Mouse (Mus musculus) CH12.LX (cell line): ENCODE data around the gene 1110017D15Rik. TPM values are rescaled to one million over a fixed set of nuclear protein-coding genes. Genes with fewer than 3 reads are reported as not detected.

Experiments
- DNase-seq: peaks from one replicate; pipeline ENCODE4 v3.0.0-alpha.2; 2013; ENCODE audit errors: extremely low read depth
- H3K27ac ChIP-seq: 2 replicates; pipeline ENCODE4 v1.5.1; 2012; ENCODE audit warnings: low read depth, mild to moderate bottlenecking, control low read depth, moderate library complexity; ENCODE audit not compliant: insufficient read depth
- H3K27me3 ChIP-seq: replicated peaks from 2 replicates; pipeline ENCODE3; 2012; ENCODE audit warnings: inconsistent platforms
- H3K36me3 ChIP-seq, 2 experiments: replicated peaks in 1 of 2; 2 replicates each; pipeline versions ENCODE3 to v1.6.1; 2012; ENCODE audit warnings: inconsistent platforms in 1 of 2, low read length in 1 of 2, mild to moderate bottlenecking in 1 of 2, mixed read lengths in 1 of 2, moderate library complexity in 1 of 2; ENCODE audit not compliant: control insufficient read depth in 1 of 2, insufficient read depth in 1 of 2
- H3K4me1 ChIP-seq, 2 experiments: 2 replicates each; pipeline ENCODE4 v1.6.1; 2012; ENCODE audit warnings: inconsistent platforms in 1 of 2, moderate library complexity in 1 of 2; ENCODE audit not compliant: insufficient read depth in 2 of 2, control insufficient read depth in 1 of 2
- H3K4me2 ChIP-seq: 2 replicates; pipeline ENCODE4 v1.6.1; 2012; ENCODE audit warnings: low read depth, mild to moderate bottlenecking, control low read depth; ENCODE audit not compliant: poor library complexity, insufficient read depth, severe bottlenecking
- H3K4me3 ChIP-seq, 3 experiments: fragments of 150-350 bp in 1 of 3; sonication (generic) in 1 of 3; replicated peaks in 1 of 3; 2 replicates each; pipeline versions ENCODE3 to v1.5.1; 2011 to 2012; ENCODE audit warnings: low read depth in 2 of 3, low read length in 2 of 3, mild to moderate bottlenecking in 2 of 3, moderate library complexity in 2 of 3, control low read depth in 1 of 3, improper control_type of control experiment in 1 of 3, inconsistent platforms in 1 of 3, mixed read lengths in 1 of 3; ENCODE audit not compliant: poor library complexity in 1 of 3
- H3K79me2 ChIP-seq: replicated peaks from 2 replicates; pipeline ENCODE4 v1.6.1; 2012; ENCODE audit warnings: mild to moderate bottlenecking, moderate library complexity; ENCODE audit not compliant: control insufficient read depth, poor library complexity, insufficient read depth, severe bottlenecking; ENCODE audit errors: extremely low read depth
- H3K9ac ChIP-seq: 2 replicates; pipeline ENCODE4 v1.6.1; 2012; ENCODE audit warnings: low read depth, mild to moderate bottlenecking, control low read depth, moderate library complexity; ENCODE audit not compliant: insufficient read depth
- H3K9me3 ChIP-seq: replicated peaks from 2 replicates; pipeline ENCODE3; 2012; ENCODE audit warnings: low read length, inconsistent platforms, mixed read lengths
- BHLHE40 ChIP-seq: IDR thresholded peaks from 2 replicates; pipeline ENCODE4 v1.6.1; 2011; ENCODE audit warnings: mild to moderate bottlenecking, low read depth, low read length, improper control_type of control experiment
- CHD1 ChIP-seq: IDR thresholded peaks from 2 replicates; pipeline ENCODE4 v1.6.1; 2012; ENCODE audit warnings: low read depth, low read length, improper control_type of control experiment, inconsistent platforms
- CHD2 ChIP-seq: IDR thresholded peaks from 2 replicates; pipeline ENCODE4 v1.6.1; 2011; ENCODE audit warnings: low read length, improper control_type of control experiment
- CTCF ChIP-seq, 2 experiments: IDR thresholded peaks in 1 of 2; conservative IDR thresholded peaks in 1 of 2; 2 replicates each; pipeline ENCODE4 v1.5.1; 2011 to 2012; ENCODE audit warnings: low read depth in 2 of 2, low read length in 2 of 2, improper control_type of control experiment in 1 of 2, inconsistent platforms in 1 of 2, mild to moderate bottlenecking in 1 of 2, moderate library complexity in 1 of 2
- E2F4 ChIP-seq: IDR thresholded peaks from 2 replicates; pipeline ENCODE4 v1.6.1; 2011; ENCODE audit warnings: low read depth, low read length, improper control_type of control experiment; ENCODE audit not compliant: insufficient replicate concordance
- ELF1 ChIP-seq: IDR thresholded peaks from 2 replicates; pipeline ENCODE4 v1.6.1; 2014; ENCODE audit warnings: low read depth, mild to moderate bottlenecking, inconsistent platforms, low read length, improper control_type of control experiment
- ETS1 ChIP-seq: conservative IDR thresholded peaks from 2 replicates; pipeline ENCODE4 v1.6.1; 2012; ENCODE audit warnings: low read depth, mild to moderate bottlenecking, inconsistent platforms, low read length, improper control_type of control experiment, moderate library complexity
- GABPA ChIP-seq: IDR thresholded peaks from 2 replicates; pipeline ENCODE4 v1.6.1; 2012; ENCODE audit warnings: low read depth, low read length, improper control_type of control experiment, inconsistent platforms; ENCODE audit not compliant: insufficient replicate concordance
- HCFC1 ChIP-seq: IDR thresholded peaks from 2 replicates; pipeline ENCODE4 v1.6.1; 2012; ENCODE audit warnings: low read depth, mild to moderate bottlenecking, inconsistent platforms, low read length, improper control_type of control experiment
- JUND ChIP-seq: conservative IDR thresholded peaks from 2 replicates; pipeline ENCODE4 v1.6.1; 2011; ENCODE audit warnings: low read depth, low read length, improper control_type of control experiment
- KAT2A ChIP-seq: IDR thresholded peaks from 2 replicates; pipeline ENCODE4 v1.6.1; 2012; ENCODE audit warnings: low read length, improper control_type of control experiment, inconsistent platforms; ENCODE audit not compliant: insufficient replicate concordance
- MAX ChIP-seq: IDR thresholded peaks from 2 replicates; pipeline ENCODE4 v1.6.1; 2011; ENCODE audit warnings: low read length, improper control_type of control experiment
- MAZ ChIP-seq: IDR thresholded peaks from 2 replicates; pipeline ENCODE4 v1.6.1; 2012; ENCODE audit warnings: low read depth, mild to moderate bottlenecking, inconsistent platforms, low read length, improper control_type of control experiment, moderate library complexity
- MEF2A ChIP-seq: IDR thresholded peaks from 2 replicates; pipeline ENCODE4 v1.6.1; 2014; ENCODE audit warnings: low read depth, mild to moderate bottlenecking, inconsistent platforms, low read length, improper control_type of control experiment, borderline replicate concordance
- MXI1 ChIP-seq: IDR thresholded peaks from 2 replicates; pipeline ENCODE4 v1.6.1; 2011; ENCODE audit warnings: mild to moderate bottlenecking, low read depth, low read length, improper control_type of control experiment
- MYC ChIP-seq: IDR thresholded peaks from 2 replicates; pipeline ENCODE4 v1.6.1; 2011; ENCODE audit warnings: low read depth, mild to moderate bottlenecking, improper control_type of control experiment, low read length
- NELFE ChIP-seq: IDR thresholded peaks from 2 replicates; pipeline ENCODE4 v1.6.1; 2011; ENCODE audit warnings: low read depth, low read length, improper control_type of control experiment
- NRF1 ChIP-seq: IDR thresholded peaks from 2 replicates; pipeline ENCODE4 v1.6.1; 2014; ENCODE audit warnings: low read depth, mild to moderate bottlenecking, inconsistent platforms, low read length, improper control_type of control experiment, moderate library complexity
- POLR2A ChIP-seq: IDR thresholded peaks from 2 replicates; pipeline ENCODE4 v1.6.1; 2011; ENCODE audit warnings: low read depth, mild to moderate bottlenecking, improper control_type of control experiment, low read length
- POLR2AphosphoS2 ChIP-seq: IDR thresholded peaks from 2 replicates; pipeline ENCODE4 v1.6.1; 2011; ENCODE audit warnings: low read depth, low read length, improper control_type of control experiment
- RAD21 ChIP-seq: IDR thresholded peaks from 2 replicates; pipeline ENCODE4 v1.6.1; 2011; ENCODE audit warnings: low read depth, mild to moderate bottlenecking, low read length, improper control_type of control experiment, moderate library complexity
- RCOR1 ChIP-seq: conservative IDR thresholded peaks from 2 replicates; pipeline ENCODE4 v1.6.1; 2012; ENCODE audit warnings: low read depth, mild to moderate bottlenecking, inconsistent platforms, low read length, improper control_type of control experiment
- SIN3A ChIP-seq: IDR thresholded peaks from 2 replicates; pipeline ENCODE4 v1.6.1; 2012; ENCODE audit warnings: low read length, improper control_type of control experiment, inconsistent platforms
- SMC3 ChIP-seq: IDR thresholded peaks from 2 replicates; pipeline ENCODE4 v1.6.1; 2011; ENCODE audit warnings: low read depth, low read length, improper control_type of control experiment
- TBP ChIP-seq: conservative IDR thresholded peaks from 2 replicates; pipeline ENCODE4 v1.6.1; 2011; ENCODE audit warnings: low read depth, low read length, improper control_type of control experiment
- TCF12 ChIP-seq: IDR thresholded peaks from 2 replicates; pipeline ENCODE4 v1.6.1; 2014; ENCODE audit warnings: low read depth, mild to moderate bottlenecking, inconsistent platforms, low read length, improper control_type of control experiment
- UBTF ChIP-seq: IDR thresholded peaks from 2 replicates; pipeline ENCODE4 v1.6.1; 2012; ENCODE audit warnings: low read depth, mild to moderate bottlenecking, inconsistent platforms, low read length, improper control_type of control experiment, moderate library complexity
- USF1 ChIP-seq: IDR thresholded peaks from 2 replicates; pipeline ENCODE4 v1.6.1; 2014; ENCODE audit warnings: low read depth, mild to moderate bottlenecking, inconsistent platforms, low read length, improper control_type of control experiment
- USF2 ChIP-seq: conservative IDR thresholded peaks from 2 replicates; pipeline ENCODE4 v1.6.1; 2011; ENCODE audit warnings: low read depth, low read length, improper control_type of control experiment
- ZMIZ1 ChIP-seq: IDR thresholded peaks from 2 replicates; pipeline ENCODE4 v1.6.1; 2012; ENCODE audit warnings: low read depth, mild to moderate bottlenecking, inconsistent platforms, low read length, improper control_type of control experiment
- ZNF384 ChIP-seq: IDR thresholded peaks from 2 replicates; pipeline ENCODE4 v1.6.1; 2012; ENCODE audit warnings: low read depth, low read length, improper control_type of control experiment, inconsistent platforms
- dilution Hi-C: fragments of 300-500 bp; cut with MboI; formaldehyde crosslinking; loops from 2 replicates; pipeline ENCODE4 v1.14.3; 2020; ENCODE audit warnings: low sequenced_read_pairs; ENCODE audit not compliant: extremely low pct_unique_long_range_greater_than_20kb, extremely low pct_ligation_motif_present
- in situ Hi-C: fragments of 300-500 bp; cut with MboI; formaldehyde crosslinking; loops from 3 replicates; pipeline ENCODE4 v1.14.3; 2019; ENCODE audit warnings: low sequenced_read_pairs, low pct_ligation_motif_present, low pct_unique_long_range_greater_than_20kb, mixed read lengths
- polyA plus RNA-seq: library from polyadenylated mRNA; unstranded; fragments of >175 nt; gene quantifications from 2 replicates; pipeline ENCODE4 v1.2.1, GENCODE M21; 2012; ENCODE audit warnings: low read depth; ENCODE audit not compliant: insufficient read length
- total RNA-seq, 2 experiments: library from RNA; depleted of rRNA; stranded (reverse); fragments of 300-350 nt in 1 of 2; fragments of >200 nt in 1 of 2; gene quantifications; 2 replicates each; pipeline ENCODE4 v1.2.3; 2012 to 2014

The 1110017D15Rik gene
- total and polyA plus RNA-seq, 3 experiments = not detected

DNA sequence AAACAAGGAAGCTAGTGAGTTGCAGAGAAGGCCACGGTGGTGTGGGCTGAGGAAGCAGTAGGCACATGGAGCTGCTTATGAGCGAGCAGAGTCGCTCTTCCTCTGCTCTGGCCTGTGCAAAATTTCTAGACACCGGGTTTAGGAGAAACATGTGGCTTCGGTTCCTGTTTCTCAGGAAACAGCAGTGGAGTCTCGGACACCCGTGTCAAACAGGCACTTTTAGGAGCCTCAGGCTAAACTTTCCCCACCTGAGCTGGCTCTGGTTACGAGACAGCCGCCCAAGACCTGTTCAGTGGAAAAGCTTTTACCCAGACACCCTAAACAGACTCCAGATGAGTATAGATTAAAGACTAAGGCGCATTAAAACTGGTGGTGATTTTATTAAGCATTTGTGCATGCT is 47.9 kb downstream of the 1110017D15Rik start:
- no peak for TF ChIP-seq CHD1
- TF ChIP-seq TCF12 = no peak
- no peak for TF ChIP-seq MYC
- no peak for TF ChIP-seq CTCF (conservative IDR thresholded peaks at IDR 0.05 in 1 of 2, IDR thresholded peaks at IDR 0.05 in 1 of 2; ENCODE audit: low read depth in 2 of 2, low read length in 2 of 2)
- TF ChIP-seq RCOR1 = no peak
- no peak for TF ChIP-seq USF1
- no peak for TF ChIP-seq ZMIZ1
- TF ChIP-seq NRF1 = no peak
- no peak for TF ChIP-seq JUND
- no peak for TF ChIP-seq SIN3A
- no peak for TF ChIP-seq HCFC1
- TF ChIP-seq POLR2AphosphoS2 = no peak
- no peak for TF ChIP-seq ETS1
- TF ChIP-seq BHLHE40 = no peak
- no peak for TF ChIP-seq TBP
- TF ChIP-seq MAZ = no peak
- no peak for TF ChIP-seq CHD2
- TF ChIP-seq MXI1 = no peak
- no peak for TF ChIP-seq RAD21
- TF ChIP-seq ELF1 = no peak
- H3K27ac ChIP-seq = no peak overlapping the region
- in situ Hi-C loops (no loop called here), dilution Hi-C loops (no loop called here)
- no peak overlapping the region for H3K4me2 ChIP-seq
- no peak overlapping the region for H3K4me3 ChIP-seq
- peaks cover 0 to 2% of the 10 kb centered on the region in 2 experiments for H3K36me3 ChIP-seq
- H3K79me2 ChIP-seq = no peaks in the 10 kb centered on the region
- H3K4me1 ChIP-seq = peaks cover 0 to 7% of the 10 kb centered on the region in 2 experiments; a peak in 2 of 4 replicates
- no peak for DNase-seq
- no peaks in the 10 kb centered on the region for H3K9me3 ChIP-seq
- H3K27me3 ChIP-seq = no peaks in the 10 kb centered on the region
- H3K9ac ChIP-seq = no peak overlapping the region

DNA sequence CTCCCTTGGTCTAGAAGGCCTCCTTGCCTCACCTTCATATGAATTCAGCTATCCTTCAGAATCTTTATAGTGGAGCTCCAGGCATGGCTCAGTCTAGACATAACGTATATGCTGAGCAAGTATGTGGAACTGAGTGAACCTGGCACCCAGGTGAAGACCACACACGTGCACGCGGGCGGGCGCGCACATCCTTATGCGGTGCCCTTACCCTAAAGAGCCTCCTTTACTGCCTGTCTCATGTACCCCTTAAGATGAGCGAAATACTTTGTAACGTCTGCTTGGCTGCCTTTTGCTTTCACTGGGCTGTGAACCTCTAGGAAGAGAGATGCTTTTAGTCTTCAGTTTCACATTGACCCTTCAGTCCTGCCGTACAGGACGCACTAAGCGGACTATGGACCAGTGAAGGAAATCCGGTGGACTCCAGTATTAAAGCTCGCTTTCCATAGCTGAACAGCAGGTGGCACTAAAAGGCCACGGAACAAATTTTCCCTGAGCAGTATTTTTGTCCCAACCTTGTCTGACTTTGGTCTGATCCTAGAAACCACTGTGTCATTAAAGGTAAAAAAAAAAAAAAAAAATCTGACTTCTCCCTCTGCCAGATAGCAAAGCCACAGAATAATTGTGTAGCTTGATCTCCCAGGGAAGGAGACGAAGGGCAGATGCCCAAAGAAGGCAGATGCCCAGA is 48.6 kb downstream of the 1110017D15Rik start:
- in situ Hi-C loops = no loop called here
- DNase-seq = peak; percentile 21
- H3K9ac ChIP-seq = no peak overlapping the region
- peaks cover 0 to 7% of the 10 kb centered on the region in 2 experiments; a peak in 2 of 4 replicates for H3K4me1 ChIP-seq
- no peak overlapping the region for H3K4me3 ChIP-seq
- H3K36me3 ChIP-seq = peaks cover 0 to 2% of the 10 kb centered on the region in 2 experiments
- no peaks in the 10 kb centered on the region for H3K27me3 ChIP-seq
- dilution Hi-C loops = no loop called here
- H3K79me2 ChIP-seq = peaks cover 5% of the 10 kb centered on the region
- no peaks in the 10 kb centered on the region for H3K9me3 ChIP-seq
- H3K4me2 ChIP-seq = no peak overlapping the region
- H3K27ac ChIP-seq = no peak overlapping the region
- TF ChIP-seq HCFC1 (no peak), RCOR1 (no peak), ELF1 (no peak), TCF12 (no peak), SIN3A (no peak), NELFE (no peak), POLR2A (no peak), BHLHE40 (no peak), ZNF384 (no peak), TBP (no peak), RAD21 (peak; percentile 72), KAT2A (no peak), CTCF (conservative IDR thresholded peaks at IDR 0.05 in 1 of 2, IDR thresholded peaks at IDR 0.05 in 1 of 2; ENCODE audit: low read depth in 2 of 2, low read length in 2 of 2) (peak; percentile 23 to 74; a peak in 2 of 4 replicates), NRF1 (no peak), MEF2A (no peak), USF2 (no peak), UBTF (no peak), MAX (no peak), GABPA (no peak), E2F4 (no peak), SMC3 (peak; percentile 51), POLR2AphosphoS2 (no peak), ZMIZ1 (no peak), MAZ (no peak)
